Mouse (Mus musculus) liver, adult 2 months (tissue): Measurements from ENCODE around the gene Skida1. TPM values are rescaled to one million over a fixed set of nuclear protein-coding genes. Genes with fewer than 3 reads are reported as not detected.

Experiments
- DNase-seq: peaks from one replicate; pipeline ENCODE4 v3.0.0-alpha.2; 2011; ENCODE audit warnings: low read depth, low spot score; ENCODE audit errors: extremely low read depth
- H3K27ac ChIP-seq: fragments of 200-500 bp; replicated peaks from 2 replicates; pipeline ENCODE4 v1.5.1; 2012; ENCODE audit warnings: low read depth, mild to moderate bottlenecking, control low read depth, inconsistent platforms, low read length; ENCODE audit not compliant: insufficient read depth
- H3K27me3 ChIP-seq: fragments of 200-500 bp; 2 replicates; pipeline ENCODE4 v1.6.1; 2012; ENCODE audit warnings: mild to moderate bottlenecking, moderate library complexity, low read length, inconsistent platforms; ENCODE audit not compliant: control insufficient read depth, insufficient read depth
- H3K36me3 ChIP-seq: fragments of 200-500 bp; 2 replicates; pipeline ENCODE4 v1.6.1; 2012; ENCODE audit warnings: low read length, inconsistent platforms; ENCODE audit not compliant: control insufficient read depth, insufficient read depth
- H3K4me1 ChIP-seq: fragments of 200-500 bp; 2 replicates; pipeline ENCODE4 v1.6.1; 2011; ENCODE audit warnings: low read length; ENCODE audit not compliant: control insufficient read depth, insufficient read depth
- H3K4me3 ChIP-seq: fragments of 200-500 bp; 2 replicates; pipeline ENCODE4 v1.5.1; 2011; ENCODE audit warnings: low read depth, mild to moderate bottlenecking, control low read depth, low read length, moderate library complexity; ENCODE audit not compliant: insufficient read depth
- H3K79me2 ChIP-seq: fragments of 200-500 bp; 2 replicates; pipeline ENCODE4 v1.6.1; 2012; ENCODE audit warnings: inconsistent platforms, mild to moderate bottlenecking, low read length, moderate library complexity; ENCODE audit not compliant: control insufficient read depth, insufficient read depth
- H3K9ac ChIP-seq: fragments of 200-500 bp; 2 replicates; pipeline ENCODE4 v1.6.1; 2012; ENCODE audit warnings: low read depth, mild to moderate bottlenecking, control low read depth, inconsistent platforms, low read length
- CTCF ChIP-seq: fragments of 200-500 bp; IDR thresholded peaks from 2 replicates; pipeline ENCODE4 v1.5.1; 2011; ENCODE audit warnings: low read depth, low read length, control low read depth
- POLR2A ChIP-seq: fragments of 200-500 bp; IDR thresholded peaks from 2 replicates; pipeline ENCODE4 v1.6.1; 2011; ENCODE audit warnings: low read length, control low read depth; ENCODE audit not compliant: insufficient read depth; ENCODE audit errors: extremely low read depth
- WGBS: fragments of 180-500 bp; shearing (Covaris S2); methylation state at CpG from one replicate; pipeline ENCODE4 v1.1.7; 2018; 5-methylcytosine and 5-hydroxymethylcytosine counted together
- polyA plus RNA-seq: library from polyadenylated mRNA; depleted of rRNA; stranded (reverse); fragments of >200 nt; gene quantifications from 2 replicates; pipeline ENCODE4 v1.2.3, GENCODE M21; 2012
- total RNA-seq: library from RNA; depleted of rRNA; stranded (reverse); fragments of >200 nt; gene quantifications from 2 replicates; pipeline ENCODE4 v1.2.3, GENCODE M21; 2014

Gene Skida1
- total and polyA plus RNA-seq, 2 experiments = 0.33 to 1.3 TPM

- H3K27ac ChIP-seq = no peak overlapping the region
- TF ChIP-seq POLR2A (no peak), CTCF (no peak)
- no peak overlapping the region for H3K9ac ChIP-seq
- peaks cover 35% of the 10 kb centered on the region for H3K36me3 ChIP-seq
- DNase-seq = peak; percentile 87
- H3K4me3 ChIP-seq = no peak overlapping the region
- peaks cover 11% of the 10 kb centered on the region for H3K4me1 ChIP-seq
- no peaks in the 10 kb centered on the region for H3K27me3 ChIP-seq
- WGBS = 48% methylated on average over 2 of the region's 2 CpGs
- H3K79me2 ChIP-seq = peaks cover 15% of the 10 kb centered on the region; the same call in 1 of the 2 replicates
Observed at GRCm38 (mm10) chr2:18071947-18072346, 23.1 kb upstream of the Skida1 start.

DNA sequence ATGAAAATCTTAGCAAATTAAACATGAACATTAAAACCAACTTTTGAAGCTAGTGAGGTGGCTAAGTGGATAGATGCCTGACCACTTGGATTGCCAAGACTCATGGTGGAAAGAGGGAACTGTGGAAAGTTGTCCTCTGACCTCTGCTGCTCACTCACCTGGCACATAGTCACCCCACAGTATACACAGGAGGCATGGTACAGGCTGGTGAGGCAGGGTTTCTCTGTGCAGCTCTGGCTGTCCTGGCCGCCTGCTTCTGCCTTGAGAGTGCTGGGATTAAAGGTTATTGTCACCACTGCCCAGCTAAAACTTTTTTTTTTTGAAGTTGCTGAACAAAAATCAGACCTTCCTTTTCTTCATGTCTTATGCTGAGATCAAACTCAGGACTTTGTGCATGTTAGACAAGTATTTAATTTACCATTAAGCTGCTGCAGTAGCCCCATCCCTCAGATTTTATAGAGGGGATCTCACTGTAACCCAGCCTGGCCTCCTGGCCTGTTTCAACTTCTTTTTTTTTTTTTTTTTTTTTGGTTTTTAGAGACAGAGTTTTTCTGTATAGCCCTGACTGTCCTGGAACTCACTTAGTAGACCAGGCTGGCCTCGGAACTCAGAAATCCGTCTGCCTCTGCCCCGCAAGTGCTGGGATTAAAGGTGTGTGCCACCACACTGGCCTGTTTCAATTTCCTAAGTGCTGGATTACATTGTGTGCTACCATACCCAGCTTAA is 19.4 kb upstream of the Skida1 start:
- H3K36me3 ChIP-seq = peaks cover 18% of the 10 kb centered on the region
- TF ChIP-seq POLR2A = no peak
- TF ChIP-seq CTCF = no peak
- WGBS = 45% methylated on average over 4 of the region's 4 CpGs
- no peaks in the 10 kb centered on the region for H3K27me3 ChIP-seq
- H3K4me1 ChIP-seq = peaks cover 15% of the 10 kb centered on the region
- H3K9ac ChIP-seq = no peak overlapping the region
- DNase-seq = peak; percentile 96
- peaks cover 18% of the 10 kb centered on the region for H3K79me2 ChIP-seq
- H3K27ac ChIP-seq = peak overlapping the region; percentile 10; the same call in 1 of the 2 replicates
- H3K4me3 ChIP-seq = no peak overlapping the region

DNA sequence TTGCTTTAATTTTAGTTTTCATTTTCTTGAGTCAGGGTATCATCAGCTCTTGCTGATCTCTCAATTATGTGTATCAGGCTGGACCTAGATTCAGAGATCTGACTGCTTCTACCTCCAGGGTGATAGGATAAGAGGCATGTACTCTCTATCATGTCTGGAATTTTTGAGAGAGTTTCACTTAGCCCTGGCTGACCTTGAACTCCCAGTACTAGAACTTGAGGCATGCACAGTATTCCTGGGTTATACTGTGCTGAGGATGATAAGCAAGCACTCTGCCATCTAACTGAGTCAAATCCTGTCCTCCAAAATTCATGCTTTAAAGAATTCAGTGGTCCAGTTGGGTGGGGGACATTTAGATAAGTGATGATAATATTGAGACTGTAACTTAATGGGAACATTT is 17.6 kb upstream of the Skida1 start:
- Histone ChIP-seq H3K4me1 (peaks cover 10% of the 10 kb centered on the region), H3K4me3 (no peak overlapping the region), H3K79me2 (peaks cover 14% of the 10 kb centered on the region), H3K27ac (no peak overlapping the region; the same call in 1 of the 2 replicates), H3K27me3 (no peaks in the 10 kb centered on the region), H3K36me3 (peaks cover 10% of the 10 kb centered on the region), H3K9ac (0 out of 2 replicates have a peak overlapping the region, but pooled peaks have one; percentile 13)
- no peak for DNase-seq
- TF ChIP-seq POLR2A = no peak
- no peak for TF ChIP-seq CTCF

GRCm38 (mm10) chr2:18065708-18066030 is 16.8 kb upstream of the Skida1 start:
- TF ChIP-seq POLR2A (no peak), CTCF (no peak)
- H3K4me3 ChIP-seq = peak overlapping the region; percentile 84
- peak overlapping the region; percentile 75 for H3K27ac ChIP-seq
- H3K36me3 ChIP-seq = peaks cover 6% of the 10 kb centered on the region
- no peaks in the 10 kb centered on the region for H3K27me3 ChIP-seq
- H3K9ac ChIP-seq = peak overlapping the region; percentile 87
- no peak for DNase-seq
- WGBS = 5% methylated on average over 6 of the region's 6 CpGs
- H3K4me1 ChIP-seq = peaks cover 10% of the 10 kb centered on the region
- H3K79me2 ChIP-seq = peaks cover 14% of the 10 kb centered on the region

GRCm38 (mm10) chr2:18064941-18065707 is 16.3 kb upstream of the Skida1 start:
- Histone ChIP-seq H3K36me3 (peaks cover 6% of the 10 kb centered on the region), H3K4me3 (peak overlapping the region; percentile 99), H3K79me2 (peaks cover 14% of the 10 kb centered on the region), H3K9ac (peak overlapping the region; percentile 100), H3K27me3 (no peaks in the 10 kb centered on the region), H3K27ac (peak overlapping the region; percentile 97), H3K4me1 (peaks cover 10% of the 10 kb centered on the region)
- DNase-seq = peak; percentile 58
- WGBS = 0% methylated on average over 56 of the region's 85 CpGs
- TF ChIP-seq CTCF (no peak), POLR2A (peak; percentile 70)
